Mouse (Mus musculus) brain, embryonic 18.5 days (tissue): ENCODE results near the gene Bud31.
"Not testable (repeated sequence)": the region's sequence is repeated elsewhere in the genome, so short reads cannot be mapped to it uniquely, and the experiment has no call there.

Experiments
- DNase-seq: peaks from one replicate; pipeline ENCODE4 v3.0.0-alpha.2; 2012; ENCODE audit warnings: low read depth, low spot score

The Bud31 gene

DNA sequence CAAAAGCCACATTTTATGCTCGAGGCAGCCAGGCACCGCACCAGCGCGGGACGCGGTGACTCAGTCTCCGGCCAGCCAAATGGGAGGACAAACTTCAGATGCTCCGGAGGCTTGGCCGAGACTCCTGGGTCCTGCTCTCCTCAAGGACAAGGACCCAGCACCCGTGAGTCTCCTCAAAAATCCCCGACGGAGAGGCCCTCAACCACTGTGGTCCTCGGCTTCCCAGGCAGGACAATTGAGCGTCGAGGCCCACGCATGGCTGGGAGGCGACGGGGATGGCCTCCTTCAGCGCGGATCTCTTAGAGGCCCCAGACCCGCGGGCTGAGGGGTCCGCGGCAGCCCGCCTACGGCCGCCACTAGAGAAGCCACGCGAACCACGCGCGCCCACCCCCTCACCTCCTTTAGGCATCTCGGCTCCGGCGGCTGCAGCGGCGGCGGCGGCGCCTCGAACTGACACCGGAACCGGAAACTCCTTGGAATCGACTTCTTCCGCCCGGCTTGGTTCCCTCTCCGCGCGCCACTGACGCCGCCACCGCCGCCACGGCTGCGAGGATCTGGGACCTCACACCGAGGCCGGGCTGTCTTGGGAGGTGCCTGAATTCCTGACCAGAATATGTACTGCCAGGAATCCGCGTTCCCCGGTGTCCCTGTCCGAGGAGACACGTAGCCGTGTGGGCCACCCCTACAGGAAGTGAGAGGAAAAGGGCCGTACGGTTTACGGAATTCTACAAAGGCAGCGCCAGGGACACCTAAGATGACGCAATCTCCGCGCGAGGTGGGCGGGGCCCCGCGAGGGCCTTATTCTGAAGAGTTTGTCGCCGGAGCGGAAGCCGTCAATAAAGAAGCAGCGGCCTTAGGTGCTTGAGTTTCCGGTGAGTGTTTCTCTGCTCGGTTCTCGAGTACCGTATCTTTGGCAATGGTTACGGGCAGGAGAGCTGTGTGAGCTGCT, at the start of gene Bud31, which contains the start of gene Pdap1:
TSS of gene Bud31 (plus strand) at position 792 of the 949 bp plus-strand sequence.
TSS of gene Pdap1 (minus strand) at position 668 of the 949 bp plus-strand sequence.
- peak; percentile 84 for DNase-seq

- no peak for DNase-seq
These were observed 44.0 kb upstream of the Bud31 start for GRCm38 (mm10) chr5:145096195-145096594.

- no peak for DNase-seq
These were observed 41.8 kb upstream of the Bud31 start for GRCm38 (mm10) chr5:145098340-145098821.

- no peak for DNase-seq
These were observed 39.2 kb upstream of the Bud31 start for GRCm38 (mm10) chr5:145100960-145101359.

DNA sequence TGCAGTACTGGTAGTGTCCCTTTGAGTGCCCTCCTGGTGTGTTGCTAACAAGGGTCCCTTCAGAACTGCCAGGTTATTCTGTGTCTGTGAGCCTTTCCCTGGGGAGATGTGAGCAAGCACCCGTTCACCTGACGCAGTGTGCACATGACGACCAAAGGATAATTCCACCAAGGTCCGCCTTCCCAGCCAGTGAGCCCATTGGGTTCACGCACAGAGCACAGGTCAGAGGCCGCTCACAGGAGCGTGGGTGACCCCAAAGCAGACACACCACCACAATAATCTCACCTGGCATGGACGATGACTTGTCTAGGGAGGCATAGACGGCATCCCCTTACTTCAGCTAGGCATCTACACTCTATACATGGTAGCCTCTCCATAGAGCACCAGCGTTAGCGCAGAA, 38.7 kb upstream of the Bud31 start:
- not testable (repeated sequence) for DNase-seq

DNA sequence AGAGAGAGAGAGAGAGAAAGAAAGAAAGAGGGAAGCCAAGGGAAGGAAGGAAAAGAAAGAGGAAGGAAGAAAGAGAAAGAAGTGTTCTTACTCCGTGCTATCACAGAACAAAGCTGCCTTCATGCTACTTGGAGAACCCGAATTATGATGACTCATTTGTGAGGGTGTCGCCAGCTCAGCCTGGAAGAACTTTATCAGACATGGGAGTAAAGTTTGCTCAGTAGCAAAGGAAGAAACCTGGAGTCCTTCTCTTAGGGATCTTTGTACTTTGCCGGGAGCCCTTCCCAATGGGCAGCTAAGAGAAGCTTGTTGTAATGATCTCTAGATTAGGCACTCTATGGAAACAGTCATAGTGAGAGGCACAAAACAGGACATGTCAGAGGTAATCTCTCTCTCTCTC, 37.5 kb upstream of the Bud31 start:
- DNase-seq, result no peak

GRCm38 (mm10) chr5:145104328-145104727, 35.8 kb upstream of the Bud31 start:
- DNase-seq, result no peak

GRCm38 (mm10) chr5:145105694-145106275, 34.4 kb upstream of the Bud31 start:
- no peak for DNase-seq

DNA sequence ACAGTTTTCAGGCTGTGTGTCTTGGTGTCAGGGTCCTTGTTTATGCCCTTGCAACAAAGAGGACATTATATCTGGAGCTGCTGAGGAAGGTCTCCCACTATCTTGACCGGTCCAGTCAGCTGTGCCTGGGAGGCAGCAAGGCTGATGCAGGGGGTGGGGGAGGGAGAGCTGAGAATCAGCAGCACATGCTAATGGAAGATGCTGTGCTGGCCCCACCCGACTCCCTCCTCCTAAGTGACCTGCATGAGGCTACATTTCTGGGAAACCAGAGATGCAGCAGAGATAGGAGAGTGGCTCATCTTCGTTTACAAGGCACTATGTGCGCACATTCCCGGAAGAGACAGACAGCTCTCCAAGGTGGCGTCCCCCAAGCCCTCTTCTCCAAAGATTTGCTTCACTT, 29.8 kb upstream of the Bud31 start:
- DNase-seq, result no peak

DNA sequence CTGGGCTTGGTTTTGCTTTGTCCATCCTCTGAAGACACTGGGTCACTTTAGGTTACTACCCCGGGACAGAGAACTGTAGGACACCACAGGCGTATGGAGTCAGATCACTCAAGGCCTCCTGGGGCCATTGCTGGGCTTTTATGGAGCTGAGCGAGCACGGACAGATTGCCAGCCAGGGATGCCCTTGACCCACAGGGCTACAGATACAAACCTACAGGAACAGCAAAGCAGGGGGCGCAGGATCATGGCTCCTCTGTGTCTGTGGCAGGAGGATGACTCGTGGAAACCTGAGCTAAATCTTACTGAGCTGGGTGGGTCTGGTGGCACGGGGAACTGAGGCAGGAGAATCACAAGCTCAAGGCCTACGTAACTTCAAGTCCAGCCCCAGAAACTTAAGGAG, 27.6 kb upstream of the Bud31 start:
- DNase-seq, result no peak

DNA sequence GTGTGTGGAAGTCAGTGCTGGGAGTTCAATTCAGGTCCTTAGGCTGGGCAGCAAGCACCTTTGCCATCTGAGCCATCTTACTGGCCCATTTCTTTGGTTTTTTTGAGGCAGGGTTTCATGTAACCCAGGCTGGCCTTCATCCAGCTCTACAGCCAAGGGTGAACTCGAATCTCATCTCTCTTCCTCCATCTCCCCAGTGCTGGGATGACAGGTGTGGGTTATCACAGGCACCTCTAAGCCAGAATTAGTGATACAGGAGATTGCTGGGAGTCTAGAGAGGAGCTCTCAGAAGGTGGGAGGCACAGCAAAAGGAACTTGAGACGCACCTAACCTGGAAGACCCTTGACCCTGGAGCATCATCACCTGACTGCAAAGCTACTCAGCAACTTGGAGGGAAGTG, 26.7 kb upstream of the Bud31 start:
- DNase-seq, result no peak

- DNase-seq, result no peak
These were observed 26.0 kb upstream of the Bud31 start, which contains the start of gene Arpc1b for GRCm38 (mm10) chr5:145114071-145114605. TSS of gene Arpc1b (plus strand) at chr5:145114215.

DNA sequence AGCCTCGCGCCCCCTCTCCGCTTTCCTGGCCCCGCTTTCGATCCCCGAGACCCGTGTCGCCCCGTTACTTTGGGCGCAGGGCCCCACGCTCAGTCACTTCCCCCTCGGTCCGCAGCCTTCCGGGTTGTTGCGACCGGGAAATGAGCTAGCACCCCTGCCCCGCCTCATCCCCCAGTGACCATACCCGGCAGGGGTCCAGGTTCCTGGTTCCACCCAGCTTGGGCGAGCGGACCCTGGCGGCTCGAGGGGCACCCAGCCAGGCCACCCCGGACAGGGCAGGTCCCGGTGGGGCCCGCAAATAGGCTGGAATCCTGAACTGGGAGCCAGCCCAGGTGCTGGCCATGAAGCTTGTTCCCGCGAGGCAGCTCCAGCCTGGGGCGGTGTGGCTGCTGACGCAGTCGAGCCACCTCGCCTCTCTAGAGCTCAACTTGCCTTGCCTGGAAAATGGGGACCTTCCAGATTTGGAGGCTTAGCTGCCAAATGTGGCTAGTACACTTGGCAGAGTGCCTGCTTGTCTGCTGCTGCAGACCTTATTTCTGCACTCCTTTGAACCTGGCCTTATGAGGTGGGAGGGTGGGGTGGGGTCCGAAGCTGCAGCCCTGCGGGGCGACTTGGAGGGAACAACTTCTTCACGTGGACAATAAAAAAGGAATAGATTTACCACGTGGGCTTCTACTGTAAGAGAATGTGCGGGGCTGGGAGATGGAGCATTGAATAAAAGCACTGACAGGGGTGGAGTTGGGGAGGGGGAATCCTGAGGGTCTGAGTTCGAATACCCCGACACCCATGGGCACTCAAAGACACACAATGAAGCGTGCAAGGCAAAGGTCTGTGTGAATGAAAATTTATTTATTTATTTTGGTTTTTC, 25.3 kb upstream of the Bud31 start:
- DNase-seq, result no peak

GRCm38 (mm10) chr5:145115736-145116135, 24.4 kb upstream of the Bud31 start:
- no peak for DNase-seq

DNA sequence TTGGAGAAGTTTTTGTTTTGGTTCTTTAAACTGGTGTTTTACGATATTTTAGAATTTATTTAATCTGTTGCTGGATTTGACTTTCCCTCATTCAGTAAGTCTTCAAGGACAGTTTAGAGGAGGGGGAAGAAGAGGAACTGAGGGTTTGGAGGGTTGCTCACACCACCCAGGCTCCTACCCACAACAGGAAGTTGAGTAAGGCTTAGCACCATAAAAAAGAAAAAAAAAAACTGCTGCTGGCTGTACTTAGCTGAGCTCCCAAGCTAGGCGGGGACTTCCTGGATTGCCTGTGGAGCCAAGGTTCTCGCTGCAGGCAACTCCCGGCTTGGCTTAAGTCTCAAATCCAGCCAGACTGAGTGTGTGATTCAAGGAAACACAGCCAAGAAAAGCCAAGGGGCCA, 23.8 kb upstream of the Bud31 start:
- DNase-seq, result no peak

DNA sequence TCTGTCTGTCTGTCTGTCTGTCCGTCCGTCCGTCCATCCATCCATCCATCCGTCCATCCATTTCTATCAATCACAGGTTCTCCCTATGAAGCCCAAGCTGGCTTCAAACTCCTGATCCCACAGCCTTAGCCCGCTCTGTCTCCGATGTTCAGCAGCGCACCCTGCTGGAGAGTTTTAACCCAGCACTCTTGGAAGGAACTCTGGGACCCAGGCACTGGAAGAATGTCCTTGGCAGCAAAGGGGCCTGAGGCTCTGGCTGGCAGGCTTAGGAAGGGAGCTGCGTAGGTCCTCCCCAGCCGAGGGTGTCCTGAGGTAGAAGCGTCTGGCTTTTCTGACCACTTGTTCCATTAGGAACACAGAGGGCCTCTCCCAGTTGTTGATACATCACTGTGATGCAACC, 23.2 kb upstream of the Bud31 start:
- DNase-seq, result no peak

GRCm38 (mm10) chr5:145118005-145118404, 22.2 kb upstream of the Bud31 start:
- DNase-seq, result no peak

DNA sequence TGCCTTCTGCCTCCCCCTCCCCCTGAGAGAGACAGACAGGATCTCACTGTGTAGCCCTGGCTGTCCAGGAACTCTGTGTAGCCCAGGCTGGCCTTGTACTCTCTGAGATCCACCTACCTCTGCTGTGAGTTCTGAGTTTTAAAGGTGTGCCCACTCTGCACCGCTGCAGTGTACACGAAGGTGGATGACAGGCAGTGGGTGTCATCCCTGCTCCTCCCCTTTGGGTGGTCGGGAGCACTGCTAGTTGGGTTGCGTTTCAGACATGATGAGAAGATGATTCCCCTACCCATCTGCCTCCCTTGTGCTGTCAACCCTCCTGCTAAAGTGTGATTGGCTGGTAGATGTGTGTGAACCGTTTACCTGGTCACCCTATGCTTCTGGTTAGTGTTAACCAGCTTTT, 21.7 kb upstream of the Bud31 start:
- no peak for DNase-seq

DNA sequence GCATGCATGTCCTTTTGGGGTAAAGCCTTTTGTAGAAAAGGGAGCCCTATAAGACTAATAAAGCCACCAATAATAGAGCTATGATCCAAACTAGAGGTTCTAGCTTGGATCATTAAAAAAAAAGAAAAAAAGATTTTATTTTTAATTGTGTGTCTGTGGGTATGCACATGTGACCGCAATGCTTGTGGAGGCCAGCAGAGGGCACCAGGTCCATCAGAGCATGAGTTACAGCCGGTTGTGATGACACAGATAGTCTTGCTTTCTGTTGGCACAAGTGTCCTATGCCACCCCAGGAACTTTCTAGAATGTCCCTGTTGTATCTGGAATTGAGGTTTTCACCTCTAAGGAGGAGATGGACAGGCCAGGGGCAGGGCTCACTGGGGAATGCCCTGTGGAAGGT, 20.8 kb upstream of the Bud31 start:
- DNase-seq, result no peak

GRCm38 (mm10) chr5:145120921-145121320, 19.2 kb upstream of the Bud31 start:
- no peak for DNase-seq

DNA sequence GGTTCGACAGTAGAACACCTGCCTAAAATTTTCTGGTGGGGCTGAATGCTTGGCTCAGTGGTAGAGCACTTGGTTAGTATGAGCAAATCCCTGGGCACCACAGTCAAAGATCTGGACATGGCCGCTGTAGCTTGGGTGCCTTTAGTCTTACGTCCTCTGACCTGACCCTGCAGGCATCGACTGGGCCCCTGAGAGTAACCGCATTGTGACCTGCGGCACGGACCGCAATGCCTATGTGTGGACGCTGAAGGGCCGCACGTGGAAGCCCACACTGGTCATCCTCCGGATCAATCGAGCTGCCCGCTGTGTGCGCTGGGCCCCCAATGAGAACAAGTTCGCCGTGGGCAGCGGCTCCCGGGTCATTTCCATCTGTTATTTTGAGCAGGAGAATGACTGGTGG, 16.8 kb upstream of the Bud31 start:
- no peak for DNase-seq

GRCm38 (mm10) chr5:145126580-145126979, 13.6 kb upstream of the Bud31 start:
- no peak for DNase-seq
